Mouse (Mus musculus): ENCODE measurements at regions not wholly inside any gene's neighbourhood (a gene's known extent, or its start where the extent isn't known, plus 50 kb on each side); places are given as distances from the start of the nearest gene placed in this dataset.

GRCm38 (mm10) chr8:116801313-116801712 lies 68.5 kb upstream of the Cdyl2 start:
- TF ChIP-seq POLR2A (IDR thresholded peaks at IDR 0.05; ENCODE audit: borderline replicate concordance, extremely low read depth, low read depth, low read length) (no peak), CTCF (IDR thresholded peaks at IDR 0.05; ENCODE audit: insufficient read depth, low read length) (no peak)

Measured in lung, adult 2 months (tissue).